In genomic region chrX:49154280-49154679, GRCm38 (mm10) we compare ENCODE assay signal across 22 mouse cellular contexts.
DNase-seq lines count a peak whose midpoint lies in the region; ATAC-seq and TF ChIP-seq lines count a peak whose summit lies in the region.
"Had no signal": no experiment of that assay in that cellular context is flagged by ENCODE, and none has a peak within 500 bp of the region (broad histone marks: within the 10 kb centered on the region; RNA-seq: fewer than 3 reads in every experiment).

No protein-coding gene starts in this region.

- TF ChIP-seq EP300 in lung, postnatal 0 days (IDR thresholded peaks at IDR 0.05) = no peak
- TF ChIP-seq EP300 in stomach, postnatal 0 days (optimal IDR thresholded peaks at IDR 0.05) = no peak

- H3K4me2 ChIP-seq in lung, embryonic 15.5 days = no peak overlapping the region
- H3K4me2 ChIP-seq in lung, postnatal 0 days (replicated peaks; ENCODE audit: low read depth, low read length) = no peak overlapping the region
- no peak overlapping the region for H3K4me2 ChIP-seq in stomach, postnatal 0 days (replicated peaks; ENCODE audit: low read depth)
- no peak overlapping the region for H3K4me2 ChIP-seq in forebrain, embryonic 14.5 days (ENCODE audit: low read length)
- H3K4me2 ChIP-seq: embryonic facial prominence, embryonic 13.5 days; embryonic facial prominence, embryonic 15.5 days; forebrain, embryonic 12.5 days; forebrain, embryonic 15.5 days had no signal

- no peak overlapping the region for H3K27ac ChIP-seq in lung, embryonic 15.5 days
- H3K27ac ChIP-seq in lung, postnatal 0 days (ENCODE audit: low read length) = no peak overlapping the region
- no peak overlapping the region for H3K27ac ChIP-seq in stomach, postnatal 0 days (replicated peaks)
- no peak overlapping the region for H3K27ac ChIP-seq in forebrain, embryonic 14.5 days (ENCODE audit: low read depth, low read length)
- H3K27ac ChIP-seq: embryonic facial prominence, embryonic 13.5 days; embryonic facial prominence, embryonic 15.5 days; forebrain, embryonic 10.5 days; forebrain, embryonic 12.5 days; forebrain, embryonic 15.5 days had no signal

- no peak for DNase-seq in lung, adult 18-20 months
- peak; percentile 5 for DNase-seq in lung, postnatal 0 days (ENCODE audit: low spot score)
- no peak for DNase-seq in lung, adult 2 months
- no peak for DNase-seq in stomach, postnatal 0 days (ENCODE audit: low spot score)
- DNase-seq in forebrain, embryonic 14.5 days (ENCODE audit: low spot score) = no peak
- DNase-seq: adrenal gland, adult 2 months; adrenal gland, postnatal 10 days; adrenal gland, postnatal 25 days; cerebellum, adult 11 months; cerebellum, adult 18-20 months; cerebellum, adult 8-10 months; cerebellum, adult 9-11 months; cerebellum, postnatal 14 days; cerebellum, postnatal 36 days; embryo, embryonic 11 days had no signal

- no peak overlapping the region for H3K9ac ChIP-seq in lung, embryonic 15.5 days
- H3K9ac ChIP-seq in lung, postnatal 0 days (replicated peaks; ENCODE audit: low read depth) = no peak overlapping the region
- no peak overlapping the region for H3K9ac ChIP-seq in stomach, postnatal 0 days (ENCODE audit: low read length)
- no peak overlapping the region for H3K9ac ChIP-seq in forebrain, embryonic 14.5 days (ENCODE audit: low read length)
- H3K9ac ChIP-seq: embryonic facial prominence, embryonic 13.5 days; embryonic facial prominence, embryonic 15.5 days; forebrain, embryonic 12.5 days; forebrain, embryonic 15.5 days had no signal

- no peaks in the 10 kb centered on the region for H3K36me3 ChIP-seq in lung, embryonic 15.5 days
- H3K36me3 ChIP-seq in lung, postnatal 0 days (ENCODE audit: insufficient read depth, low read length) = no peaks in the 10 kb centered on the region
- H3K36me3 ChIP-seq in stomach, postnatal 0 days (ENCODE audit: control insufficient read depth, insufficient read depth, low read length) = no peaks in the 10 kb centered on the region
- no peaks in the 10 kb centered on the region for H3K36me3 ChIP-seq in forebrain, embryonic 14.5 days (ENCODE audit: control insufficient read depth, insufficient read depth, low read length)
- H3K36me3 ChIP-seq: embryonic facial prominence, embryonic 13.5 days; embryonic facial prominence, embryonic 15.5 days; forebrain, embryonic 10.5 days; forebrain, embryonic 12.5 days; forebrain, embryonic 15.5 days had no signal

- WGBS in lung, embryonic 15.5 days = 10% methylated on average over 2 of the region's 2 CpGs
- WGBS in lung, postnatal 0 days = 25% methylated on average over 2 of the region's 2 CpGs
- 23% methylated on average over 2 of the region's 2 CpGs for WGBS in lung, adult 2 months
- 21% methylated on average over 2 of the region's 2 CpGs for WGBS in stomach, postnatal 0 days
- WGBS in forebrain, embryonic 14.5 days = 55% methylated on average over 2 of the region's 2 CpGs

- TF ChIP-seq POLR2A in lung, adult 2 months (IDR thresholded peaks at IDR 0.05; ENCODE audit: borderline replicate concordance, extremely low read depth, low read depth, low read length) = no peak

- no peak for TF ChIP-seq CTCF in lung, postnatal 0 days (IDR thresholded peaks at IDR 0.05)
- no peak for TF ChIP-seq CTCF in lung, adult 2 months (IDR thresholded peaks at IDR 0.05; ENCODE audit: insufficient read depth, low read length)
- no peak for TF ChIP-seq CTCF in stomach, postnatal 0 days (IDR thresholded peaks at IDR 0.05; ENCODE audit: low read depth)

- no peaks in the 10 kb centered on the region for H3K27me3 ChIP-seq in lung, embryonic 15.5 days
- H3K27me3 ChIP-seq in lung, postnatal 0 days (replicated peaks; ENCODE audit: insufficient read depth, low read length) = no peaks in the 10 kb centered on the region
- no peaks in the 10 kb centered on the region for H3K27me3 ChIP-seq in stomach, postnatal 0 days (ENCODE audit: control insufficient read depth, insufficient read depth, low read length)
- H3K27me3 ChIP-seq in forebrain, embryonic 14.5 days (replicated peaks; ENCODE audit: control insufficient read depth, insufficient read depth, low read length) = no peaks in the 10 kb centered on the region
- H3K27me3 ChIP-seq: embryonic facial prominence, embryonic 13.5 days; embryonic facial prominence, embryonic 15.5 days; forebrain, embryonic 12.5 days; forebrain, embryonic 15.5 days had no signal

- H3K4me1 ChIP-seq in lung, embryonic 15.5 days = no peaks in the 10 kb centered on the region
- no peaks in the 10 kb centered on the region for H3K4me1 ChIP-seq in lung, postnatal 0 days (ENCODE audit: insufficient read depth, low read depth, low read length)
- H3K4me1 ChIP-seq in lung, adult 2 months (ENCODE audit: control insufficient read depth, insufficient read depth, low read length) = no peaks in the 10 kb centered on the region
- H3K4me1 ChIP-seq in stomach, postnatal 0 days (replicated peaks; ENCODE audit: control insufficient read depth, insufficient read depth) = no peaks in the 10 kb centered on the region
- no peaks in the 10 kb centered on the region for H3K4me1 ChIP-seq in forebrain, embryonic 14.5 days (ENCODE audit: control insufficient read depth, insufficient read depth, low read length)
- H3K4me1 ChIP-seq: embryonic facial prominence, embryonic 13.5 days; embryonic facial prominence, embryonic 15.5 days; forebrain, embryonic 10.5 days; forebrain, embryonic 12.5 days; forebrain, embryonic 15.5 days had no signal

- ATAC-seq in lung, embryonic 15.5 days (ENCODE audit: borderline replicate concordance, extremely low read depth, low FRiP score, low TSS enrichment) = peak; percentile 65; the same call in 1 of the 2 replicates
- no peak for ATAC-seq in lung, postnatal 0 days
- ATAC-seq in stomach, postnatal 0 days (ENCODE audit: low FRiP score, low TSS enrichment) = peak; percentile 54; the same call in 1 of the 2 replicates
- no peak for ATAC-seq in forebrain, embryonic 14.5 days
- ATAC-seq: forebrain, embryonic 15.5 days had no signal

- no peaks in the 10 kb centered on the region for H3K9me3 ChIP-seq in lung, embryonic 15.5 days
- no peaks in the 10 kb centered on the region for H3K9me3 ChIP-seq in lung, postnatal 0 days (ENCODE audit: low read length)
- no peaks in the 10 kb centered on the region for H3K9me3 ChIP-seq in stomach, postnatal 0 days (ENCODE audit: control insufficient read depth, low read length)
- no peaks in the 10 kb centered on the region for H3K9me3 ChIP-seq in forebrain, embryonic 14.5 days (replicated peaks; ENCODE audit: control insufficient read depth, low read length)
- H3K9me3 ChIP-seq: embryonic facial prominence, embryonic 13.5 days; embryonic facial prominence, embryonic 15.5 days; forebrain, embryonic 10.5 days; forebrain, embryonic 12.5 days; forebrain, embryonic 15.5 days had no signal

- H3K4me3 ChIP-seq in lung, embryonic 15.5 days = no peak overlapping the region
- H3K4me3 ChIP-seq in lung, postnatal 0 days (ENCODE audit: low read depth, low read length) = no peak overlapping the region
- no peak overlapping the region for H3K4me3 ChIP-seq in lung, adult 2 months (replicated peaks; ENCODE audit: extremely low read depth, low read depth, low read length)
- H3K4me3 ChIP-seq in stomach, postnatal 0 days (ENCODE audit: low read depth, low read length) = no peak overlapping the region
- no peak overlapping the region for H3K4me3 ChIP-seq in forebrain, embryonic 14.5 days (ENCODE audit: low read depth, low read length)
- H3K4me3 ChIP-seq: embryonic facial prominence, embryonic 13.5 days; embryonic facial prominence, embryonic 15.5 days; erythroblast, embryonic 14.5 days; forebrain, embryonic 10.5 days; forebrain, embryonic 12.5 days; forebrain, embryonic 15.5 days had no signal

Comparison
In these comparisons a context has a peak if more than half of its experiments do, and no peak if none do; other contexts are left out.
1. ATAC-seq: peak in lung, embryonic 15.5 days (single experiment) and stomach, postnatal 0 days (single experiment); none in lung, postnatal 0 days (single experiment) and forebrain, embryonic 14.5 days (single experiment).